Mouse (Mus musculus) lung, postnatal 0 days (tissue): ENCODE measurements around the gene Nemf.

Source experiments
- CTCF ChIP-seq: IDR thresholded peaks from 2 replicates; pipeline ENCODE4 v1.5.1; 2016; ENCODE audit warnings: antibody characterized with exemption, mild to moderate bottlenecking
- EP300 ChIP-seq: IDR thresholded peaks from 2 replicates; pipeline ENCODE4 v1.6.1; 2016; ENCODE audit warnings: antibody characterized with exemption, mild to moderate bottlenecking, control low read depth

GRCm38 (mm10) chr12:69373850-69374766 lies 17.1 kb upstream of the Nemf start:
- no peak for TF ChIP-seq CTCF
- no peak for TF ChIP-seq EP300
